Mouse (Mus musculus) CH12.LX (cell line): ENCODE data around the gene Styk1. TPM values are rescaled to one million over a fixed set of nuclear protein-coding genes. Genes with fewer than 3 reads are reported as not detected.

Experiments
- DNase-seq: peaks from one replicate; pipeline ENCODE4 v3.0.0-alpha.2; 2013; ENCODE audit errors: extremely low read depth
- H3K27ac ChIP-seq: 2 replicates; pipeline ENCODE4 v1.5.1; 2012; ENCODE audit warnings: low read depth, mild to moderate bottlenecking, control low read depth, moderate library complexity; ENCODE audit not compliant: insufficient read depth
- H3K27me3 ChIP-seq: replicated peaks from 2 replicates; pipeline ENCODE3; 2012; ENCODE audit warnings: inconsistent platforms
- H3K36me3 ChIP-seq, 2 experiments: replicated peaks in 1 of 2; 2 replicates each; pipeline versions ENCODE3 to v1.6.1; 2012; ENCODE audit warnings: inconsistent platforms in 1 of 2, low read length in 1 of 2, mild to moderate bottlenecking in 1 of 2, mixed read lengths in 1 of 2, moderate library complexity in 1 of 2; ENCODE audit not compliant: control insufficient read depth in 1 of 2, insufficient read depth in 1 of 2
- H3K4me1 ChIP-seq, 2 experiments: 2 replicates each; pipeline ENCODE4 v1.6.1; 2012; ENCODE audit warnings: inconsistent platforms in 1 of 2, moderate library complexity in 1 of 2; ENCODE audit not compliant: insufficient read depth in 2 of 2, control insufficient read depth in 1 of 2
- H3K4me2 ChIP-seq: 2 replicates; pipeline ENCODE4 v1.6.1; 2012; ENCODE audit warnings: low read depth, mild to moderate bottlenecking, control low read depth; ENCODE audit not compliant: poor library complexity, insufficient read depth, severe bottlenecking
- H3K4me3 ChIP-seq, 3 experiments: fragments of 150-350 bp in 1 of 3; sonication (generic) in 1 of 3; replicated peaks in 1 of 3; 2 replicates each; pipeline versions ENCODE3 to v1.5.1; 2011 to 2012; ENCODE audit warnings: low read depth in 2 of 3, low read length in 2 of 3, mild to moderate bottlenecking in 2 of 3, moderate library complexity in 2 of 3, control low read depth in 1 of 3, improper control_type of control experiment in 1 of 3, inconsistent platforms in 1 of 3, mixed read lengths in 1 of 3; ENCODE audit not compliant: poor library complexity in 1 of 3
- H3K79me2 ChIP-seq: replicated peaks from 2 replicates; pipeline ENCODE4 v1.6.1; 2012; ENCODE audit warnings: mild to moderate bottlenecking, moderate library complexity; ENCODE audit not compliant: control insufficient read depth, poor library complexity, insufficient read depth, severe bottlenecking; ENCODE audit errors: extremely low read depth
- H3K9ac ChIP-seq: 2 replicates; pipeline ENCODE4 v1.6.1; 2012; ENCODE audit warnings: low read depth, mild to moderate bottlenecking, control low read depth, moderate library complexity; ENCODE audit not compliant: insufficient read depth
- H3K9me3 ChIP-seq: replicated peaks from 2 replicates; pipeline ENCODE3; 2012; ENCODE audit warnings: low read length, inconsistent platforms, mixed read lengths
- BHLHE40 ChIP-seq: IDR thresholded peaks from 2 replicates; pipeline ENCODE4 v1.6.1; 2011; ENCODE audit warnings: mild to moderate bottlenecking, low read depth, low read length, improper control_type of control experiment
- CHD2 ChIP-seq: IDR thresholded peaks from 2 replicates; pipeline ENCODE4 v1.6.1; 2011; ENCODE audit warnings: low read length, improper control_type of control experiment
- CTCF ChIP-seq, 2 experiments: IDR thresholded peaks in 1 of 2; conservative IDR thresholded peaks in 1 of 2; 2 replicates each; pipeline ENCODE4 v1.5.1; 2011 to 2012; ENCODE audit warnings: low read depth in 2 of 2, low read length in 2 of 2, improper control_type of control experiment in 1 of 2, inconsistent platforms in 1 of 2, mild to moderate bottlenecking in 1 of 2, moderate library complexity in 1 of 2
- E2F4 ChIP-seq: IDR thresholded peaks from 2 replicates; pipeline ENCODE4 v1.6.1; 2011; ENCODE audit warnings: low read depth, low read length, improper control_type of control experiment; ENCODE audit not compliant: insufficient replicate concordance
- ETS1 ChIP-seq: conservative IDR thresholded peaks from 2 replicates; pipeline ENCODE4 v1.6.1; 2012; ENCODE audit warnings: low read depth, mild to moderate bottlenecking, inconsistent platforms, low read length, improper control_type of control experiment, moderate library complexity
- IRF4 ChIP-seq: IDR thresholded peaks from 2 replicates; pipeline ENCODE4 v1.6.1; 2014; ENCODE audit warnings: low read depth, mild to moderate bottlenecking, inconsistent platforms, low read length, improper control_type of control experiment
- MAX ChIP-seq: IDR thresholded peaks from 2 replicates; pipeline ENCODE4 v1.6.1; 2011; ENCODE audit warnings: low read length, improper control_type of control experiment
- NELFE ChIP-seq: IDR thresholded peaks from 2 replicates; pipeline ENCODE4 v1.6.1; 2011; ENCODE audit warnings: low read depth, low read length, improper control_type of control experiment
- NRF1 ChIP-seq: IDR thresholded peaks from 2 replicates; pipeline ENCODE4 v1.6.1; 2014; ENCODE audit warnings: low read depth, mild to moderate bottlenecking, inconsistent platforms, low read length, improper control_type of control experiment, moderate library complexity
- PAX5 ChIP-seq: IDR thresholded peaks from 2 replicates; pipeline ENCODE4 v1.6.1; 2012; ENCODE audit warnings: low read length, inconsistent platforms, mixed read lengths
- POLR2A ChIP-seq: IDR thresholded peaks from 2 replicates; pipeline ENCODE4 v1.6.1; 2011; ENCODE audit warnings: low read depth, mild to moderate bottlenecking, improper control_type of control experiment, low read length
- POLR2AphosphoS2 ChIP-seq: IDR thresholded peaks from 2 replicates; pipeline ENCODE4 v1.6.1; 2011; ENCODE audit warnings: low read depth, low read length, improper control_type of control experiment
- RAD21 ChIP-seq: IDR thresholded peaks from 2 replicates; pipeline ENCODE4 v1.6.1; 2011; ENCODE audit warnings: low read depth, mild to moderate bottlenecking, low read length, improper control_type of control experiment, moderate library complexity
- RCOR1 ChIP-seq: conservative IDR thresholded peaks from 2 replicates; pipeline ENCODE4 v1.6.1; 2012; ENCODE audit warnings: low read depth, mild to moderate bottlenecking, inconsistent platforms, low read length, improper control_type of control experiment
- TCF12 ChIP-seq: IDR thresholded peaks from 2 replicates; pipeline ENCODE4 v1.6.1; 2014; ENCODE audit warnings: low read depth, mild to moderate bottlenecking, inconsistent platforms, low read length, improper control_type of control experiment
- USF1 ChIP-seq: IDR thresholded peaks from 2 replicates; pipeline ENCODE4 v1.6.1; 2014; ENCODE audit warnings: low read depth, mild to moderate bottlenecking, inconsistent platforms, low read length, improper control_type of control experiment
- ZKSCAN1 ChIP-seq: IDR thresholded peaks from 2 replicates; pipeline ENCODE4 v1.6.1; 2012; ENCODE audit warnings: low read depth, inconsistent platforms, low read length, improper control_type of control experiment, borderline replicate concordance
- ZNF384 ChIP-seq: IDR thresholded peaks from 2 replicates; pipeline ENCODE4 v1.6.1; 2012; ENCODE audit warnings: low read depth, low read length, improper control_type of control experiment, inconsistent platforms
- dilution Hi-C: fragments of 300-500 bp; cut with MboI; formaldehyde crosslinking; loops from 2 replicates; pipeline ENCODE4 v1.14.3; 2020; ENCODE audit warnings: low sequenced_read_pairs; ENCODE audit not compliant: extremely low pct_unique_long_range_greater_than_20kb, extremely low pct_ligation_motif_present
- in situ Hi-C: fragments of 300-500 bp; cut with MboI; formaldehyde crosslinking; loops from 3 replicates; pipeline ENCODE4 v1.14.3; 2019; ENCODE audit warnings: low sequenced_read_pairs, low pct_ligation_motif_present, low pct_unique_long_range_greater_than_20kb, mixed read lengths
- polyA plus RNA-seq: library from polyadenylated mRNA; unstranded; fragments of >175 nt; gene quantifications from 2 replicates; pipeline ENCODE4 v1.2.1, GENCODE M21; 2012; ENCODE audit warnings: low read depth; ENCODE audit not compliant: insufficient read length
- total RNA-seq, 2 experiments: library from RNA; depleted of rRNA; stranded (reverse); fragments of 300-350 nt in 1 of 2; fragments of >200 nt in 1 of 2; gene quantifications; 2 replicates each; pipeline ENCODE4 v1.2.3; 2012 to 2014

Gene Styk1
- total and polyA plus RNA-seq, 3 experiments: not detected

- no peak for TF ChIP-seq ETS1
- TF ChIP-seq RAD21: no peak
- TF ChIP-seq USF1: no peak
- TF ChIP-seq MAX: no peak
- no peak for TF ChIP-seq TCF12
- no peak for TF ChIP-seq NELFE
- TF ChIP-seq RCOR1: no peak
- no peak for TF ChIP-seq ZNF384
- no peak for TF ChIP-seq E2F4
- TF ChIP-seq POLR2A: no peak
- no peak for TF ChIP-seq BHLHE40
- no peak for TF ChIP-seq POLR2AphosphoS2
- no peak for TF ChIP-seq NRF1
- TF ChIP-seq ZKSCAN1: no peak
- no peak for TF ChIP-seq IRF4
- TF ChIP-seq PAX5: no peak
- no peak for TF ChIP-seq CHD2
- TF ChIP-seq, all 38 proteins: peak for 0
- H3K27me3 ChIP-seq: no peaks in the 10 kb centered on the region
- H3K36me3 ChIP-seq: peaks cover 69 to 98% of the 10 kb centered on the region in 2 experiments
- peaks cover 65% of the 10 kb centered on the region for H3K79me2 ChIP-seq
- H3K9me3 ChIP-seq: no peaks in the 10 kb centered on the region
- no peak overlapping the region for H3K4me3 ChIP-seq
- dilution Hi-C loops: no loop called here
- no peak for DNase-seq
- no peak overlapping the region for H3K9ac ChIP-seq
- H3K4me1 ChIP-seq: peaks cover under 1 to 6% of the 10 kb centered on the region in 2 experiments; a peak in 3 of 4 replicates
- in situ Hi-C loops: no loop called here
- no peak overlapping the region for H3K4me2 ChIP-seq
- H3K27ac ChIP-seq: no peak overlapping the region
Measured at GRCm38 (mm10) chr6:131377378-131377777, 24.0 kb upstream of the Styk1 start.

- no peak overlapping the region for H3K9ac ChIP-seq
- peaks cover 59% of the 10 kb centered on the region for H3K79me2 ChIP-seq
- H3K36me3 ChIP-seq: peaks cover 71 to 98% of the 10 kb centered on the region in 2 experiments
- no peaks in the 10 kb centered on the region for H3K27me3 ChIP-seq
- dilution Hi-C loops (no loop called here), in situ Hi-C loops (loop anchor here (25.0 kb wide), 1 partner anchor 1787 kb away; the partner anchor contains the start of genes Klrd1 and Klre1)
- no peak for TF ChIP-seq CTCF (conservative IDR thresholded peaks at IDR 0.05 in 1 of 2, IDR thresholded peaks at IDR 0.05 in 1 of 2; ENCODE audit: low read depth in 2 of 2, low read length in 2 of 2)
- no peak overlapping the region for H3K27ac ChIP-seq
- H3K4me2 ChIP-seq: no peak overlapping the region
- DNase-seq: no peak
- no peaks in the 10 kb centered on the region for H3K4me1 ChIP-seq
- no peak overlapping the region for H3K4me3 ChIP-seq
- no peaks in the 10 kb centered on the region for H3K9me3 ChIP-seq
Measured at GRCm38 (mm10) chr6:131374594-131375340, 21.4 kb upstream of the Styk1 start.
